Mouse (Mus musculus): ENCODE measurements around the gene Lysmd2. TPM values are rescaled to one million over a fixed set of nuclear protein-coding genes. Genes with fewer than 3 reads are reported as not detected.

The Lysmd2 gene
- polyA plus RNA-seq, 1 experiment: 11.1 TPM

DNA sequence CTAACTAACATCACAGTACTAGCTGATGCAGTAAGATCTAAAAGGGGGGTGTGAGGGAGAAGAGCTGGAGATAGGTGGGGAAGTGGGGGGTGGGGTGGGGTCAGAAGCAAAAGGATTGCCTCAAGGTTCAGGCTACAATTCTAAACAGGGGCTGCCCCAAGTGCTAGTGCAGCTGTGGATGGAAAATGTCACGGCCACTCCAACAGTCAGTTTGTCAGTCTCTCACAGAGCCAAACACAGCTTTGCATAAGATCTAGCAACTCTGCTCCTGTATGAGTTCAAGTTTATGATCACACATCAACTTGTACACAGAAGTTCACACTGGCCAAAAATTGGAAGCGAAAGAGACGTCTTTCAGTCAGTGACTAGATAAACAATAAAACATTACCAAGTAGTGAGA, 4.1 kb upstream of the Lysmd2 start:
- Histone ChIP-seq H3K4me3 (ENCODE audit: insufficient read depth, poor library complexity, severe bottlenecking) (no peak overlapping the region), H3K79me3 (ENCODE audit: low read depth) (no peaks in the 10 kb centered on the region), H3K79me2 (ENCODE audit: control insufficient read depth, insufficient read depth) (peaks cover 2% of the 10 kb centered on the region), H3ac (ENCODE audit: control insufficient read depth, insufficient read length, low read depth) (no peak overlapping the region), H3K27me3 (ENCODE audit: control insufficient read depth, insufficient read depth, insufficient read length) (no peaks in the 10 kb centered on the region), H3K36me3 (ENCODE audit: control insufficient read depth, insufficient read depth) (no peaks in the 10 kb centered on the region)
- no peak for TF ChIP-seq USF1 (IDR thresholded peaks at IDR 0.05; ENCODE audit: low read depth)

DNA sequence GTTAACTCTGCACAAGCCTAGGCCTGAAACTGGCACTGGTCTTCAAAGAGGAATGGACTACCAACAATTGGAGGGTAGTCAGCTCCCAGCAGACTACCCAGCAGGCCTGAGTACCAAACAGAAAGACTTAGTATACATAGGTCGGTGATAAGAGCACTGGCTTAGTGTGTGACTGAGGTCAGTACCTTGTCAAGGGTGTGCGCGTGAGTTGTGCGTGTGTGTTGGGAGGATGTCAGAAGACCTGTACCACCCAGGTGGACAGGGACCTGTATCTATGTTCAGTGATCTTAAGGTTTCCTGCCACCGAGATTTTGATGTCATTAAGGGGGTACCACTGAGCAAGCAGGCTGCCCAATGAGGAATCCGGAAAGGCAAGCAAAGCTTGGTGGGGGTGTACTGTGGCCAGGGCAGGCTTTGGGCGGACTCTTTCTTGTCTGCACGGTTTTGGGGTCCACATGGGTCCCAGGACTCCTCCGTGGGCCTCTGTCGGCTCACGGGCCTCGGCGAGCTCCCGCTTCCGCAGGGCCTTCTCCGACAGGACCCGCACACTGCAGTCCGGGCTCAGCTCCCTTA, 472 bp upstream of the Lysmd2 start:
- no peak for TF ChIP-seq FOSL1 (IDR thresholded peaks at IDR 0.05; ENCODE audit: insufficient read depth, low read length, poor library complexity, severe bottlenecking)
- TF ChIP-seq MYOD1 (IDR thresholded peaks at IDR 0.05; ENCODE audit: control insufficient read depth, insufficient read length, low read depth): no peak
- TF ChIP-seq MYOG (IDR thresholded peaks at IDR 0.05; ENCODE audit: control insufficient read depth, extremely low read depth, insufficient read length): no peak
- TF ChIP-seq USF1 (IDR thresholded peaks at IDR 0.05; ENCODE audit: low read depth): no peak
- no peak for TF ChIP-seq CEBPB (IDR thresholded peaks at IDR 0.05; ENCODE audit: low read depth)
- no peak for TF ChIP-seq CTCF (IDR thresholded peaks at IDR 0.05; ENCODE audit: control insufficient read depth, insufficient read depth, insufficient read length)
- no peak for TF ChIP-seq MAX (IDR thresholded peaks at IDR 0.05)
- no peaks in the 10 kb centered on the region for H3K27me3 ChIP-seq (ENCODE audit: control insufficient read depth, insufficient read depth, insufficient read length)
- peak overlapping the region; percentile 34 for H3K4me3 ChIP-seq (ENCODE audit: insufficient read depth, poor library complexity, severe bottlenecking)
- peaks cover 5% of the 10 kb centered on the region for H3K79me3 ChIP-seq (ENCODE audit: low read depth)
- H3ac ChIP-seq (ENCODE audit: control insufficient read depth, insufficient read length, low read depth): no peak overlapping the region
- H3K36me3 ChIP-seq (ENCODE audit: control insufficient read depth, insufficient read depth): no peaks in the 10 kb centered on the region
- peaks cover 25% of the 10 kb centered on the region for H3K79me2 ChIP-seq (ENCODE audit: control insufficient read depth, insufficient read depth)

DNA sequence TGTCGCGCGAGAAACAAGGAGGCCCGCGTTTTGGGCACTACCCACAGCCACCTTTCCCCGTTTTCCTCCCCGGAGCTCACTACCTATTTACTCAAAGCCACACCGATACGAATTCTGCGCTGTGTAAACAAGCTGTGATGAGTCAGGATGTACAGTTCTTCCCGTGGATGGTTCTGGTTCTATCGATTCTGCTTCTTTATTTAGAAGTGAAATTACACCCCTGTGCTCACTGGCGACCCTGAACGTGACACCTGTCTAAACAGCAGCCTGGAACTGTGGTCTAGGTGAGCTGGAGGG, 715 bp downstream of the Lysmd2 start:
- Histone ChIP-seq H3K4me3 (ENCODE audit: insufficient read depth, poor library complexity, severe bottlenecking) (peak overlapping the region; percentile 34), H3K27me3 (ENCODE audit: control insufficient read depth, insufficient read depth, insufficient read length) (no peaks in the 10 kb centered on the region)
- TF ChIP-seq CEBPB (IDR thresholded peaks at IDR 0.05; ENCODE audit: low read depth) (no peak), CTCF (IDR thresholded peaks at IDR 0.05; ENCODE audit: control insufficient read depth, insufficient read depth, insufficient read length) (no peak), MYOG (IDR thresholded peaks at IDR 0.05; ENCODE audit: control insufficient read depth, extremely low read depth, insufficient read length) (no peak), USF1 (IDR thresholded peaks at IDR 0.05; ENCODE audit: low read depth) (no peak), FOSL1 (IDR thresholded peaks at IDR 0.05; ENCODE audit: insufficient read depth, low read length, poor library complexity, severe bottlenecking) (no peak), MAX (IDR thresholded peaks at IDR 0.05) (no peak), MYOD1 (IDR thresholded peaks at IDR 0.05; ENCODE audit: control insufficient read depth, insufficient read length, low read depth) (no peak)

GRCm38 (mm10) chr9:75630823-75631454, 5.4 kb downstream of the Lysmd2 start:
- Histone ChIP-seq H3K79me3 (ENCODE audit: low read depth) (peaks cover 5% of the 10 kb centered on the region), H3K79me2 (ENCODE audit: control insufficient read depth, insufficient read depth) (peaks cover 25% of the 10 kb centered on the region), H3K36me3 (ENCODE audit: control insufficient read depth, insufficient read depth) (no peaks in the 10 kb centered on the region), H3ac (ENCODE audit: control insufficient read depth, insufficient read length, low read depth) (no peak overlapping the region), H3K27me3 (ENCODE audit: control insufficient read depth, insufficient read depth, insufficient read length) (no peaks in the 10 kb centered on the region), H3K4me3 (ENCODE audit: insufficient read depth, poor library complexity, severe bottlenecking) (no peak overlapping the region)
- TF ChIP-seq USF1 (IDR thresholded peaks at IDR 0.05; ENCODE audit: low read depth): no peak
- no peak for TF ChIP-seq FOSL1 (IDR thresholded peaks at IDR 0.05; ENCODE audit: insufficient read depth, low read length, poor library complexity, severe bottlenecking)
- no peak for TF ChIP-seq MYOD1 (IDR thresholded peaks at IDR 0.05; ENCODE audit: control insufficient read depth, insufficient read length, low read depth)
- TF ChIP-seq CTCF (IDR thresholded peaks at IDR 0.05; ENCODE audit: control insufficient read depth, insufficient read depth, insufficient read length): no peak
- TF ChIP-seq MAX (IDR thresholded peaks at IDR 0.05): no peak

More for the DNA sequence above, 715 bp downstream of the Lysmd2 start:
- Histone ChIP-seq H3K79me3 (ENCODE audit: low read depth) (peaks cover 5% of the 10 kb centered on the region), H3K36me3 (ENCODE audit: control insufficient read depth, insufficient read depth) (no peaks in the 10 kb centered on the region), H3K79me2 (ENCODE audit: control insufficient read depth, insufficient read depth) (peaks cover 25% of the 10 kb centered on the region), H3ac (ENCODE audit: control insufficient read depth, insufficient read length, low read depth) (no peak overlapping the region)

GRCm38 (mm10) chr9:75632111-75632510, 6.6 kb downstream of the Lysmd2 start:
- no peak overlapping the region for H3K4me3 ChIP-seq (ENCODE audit: insufficient read depth, poor library complexity, severe bottlenecking)
- TF ChIP-seq CTCF (IDR thresholded peaks at IDR 0.05; ENCODE audit: control insufficient read depth, insufficient read depth, insufficient read length): no peak
- no peak for TF ChIP-seq USF1 (IDR thresholded peaks at IDR 0.05; ENCODE audit: low read depth)
- TF ChIP-seq MAX (IDR thresholded peaks at IDR 0.05): no peak
- no peak for TF ChIP-seq CEBPB (IDR thresholded peaks at IDR 0.05; ENCODE audit: low read depth)
- TF ChIP-seq MYOD1 (IDR thresholded peaks at IDR 0.05; ENCODE audit: control insufficient read depth, insufficient read length, low read depth): no peak
- TF ChIP-seq FOSL1 (IDR thresholded peaks at IDR 0.05; ENCODE audit: insufficient read depth, low read length, poor library complexity, severe bottlenecking): no peak
- no peak overlapping the region for H3ac ChIP-seq (ENCODE audit: control insufficient read depth, insufficient read length, low read depth)
- H3K27me3 ChIP-seq (ENCODE audit: control insufficient read depth, insufficient read depth, insufficient read length): no peaks in the 10 kb centered on the region
- peaks cover 5% of the 10 kb centered on the region for H3K79me3 ChIP-seq (ENCODE audit: low read depth)
- no peaks in the 10 kb centered on the region for H3K36me3 ChIP-seq (ENCODE audit: control insufficient read depth, insufficient read depth)
- H3K79me2 ChIP-seq (ENCODE audit: control insufficient read depth, insufficient read depth): peaks cover 16% of the 10 kb centered on the region

DNA sequence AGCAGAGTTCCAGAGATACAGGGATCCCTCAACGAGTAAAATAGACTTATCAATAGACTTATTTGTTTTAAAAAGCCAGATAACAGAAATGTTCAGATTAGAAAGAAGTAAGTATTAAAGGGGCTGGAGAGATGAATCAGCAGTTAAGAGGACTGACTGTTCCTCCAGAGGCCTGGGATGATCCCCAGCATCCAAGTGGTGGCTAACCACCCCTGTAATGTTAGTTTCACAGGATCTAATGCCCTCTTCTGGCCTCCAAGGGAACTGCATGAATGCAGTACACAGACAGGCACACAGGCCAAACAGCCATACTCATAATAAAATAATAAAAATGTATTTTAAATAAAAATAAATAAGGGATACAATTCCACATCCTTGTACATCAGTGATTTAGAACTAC, 7.4 kb downstream of the Lysmd2 start:
- Histone ChIP-seq H3K4me3 (ENCODE audit: insufficient read depth, poor library complexity, severe bottlenecking) (no peak overlapping the region), H3K27me3 (ENCODE audit: control insufficient read depth, insufficient read depth, insufficient read length) (no peaks in the 10 kb centered on the region), H3K36me3 (ENCODE audit: control insufficient read depth, insufficient read depth) (no peaks in the 10 kb centered on the region), H3K79me2 (ENCODE audit: control insufficient read depth, insufficient read depth) (peaks cover 12% of the 10 kb centered on the region), H3ac (ENCODE audit: control insufficient read depth, insufficient read length, low read depth) (no peak overlapping the region), H3K79me3 (ENCODE audit: low read depth) (peaks cover 5% of the 10 kb centered on the region)
- TF ChIP-seq CEBPB (IDR thresholded peaks at IDR 0.05; ENCODE audit: low read depth) (no peak), CTCF (IDR thresholded peaks at IDR 0.05; ENCODE audit: control insufficient read depth, insufficient read depth, insufficient read length) (no peak), USF1 (IDR thresholded peaks at IDR 0.05; ENCODE audit: low read depth) (no peak), MYOD1 (IDR thresholded peaks at IDR 0.05; ENCODE audit: control insufficient read depth, insufficient read length, low read depth) (no peak), FOSL1 (IDR thresholded peaks at IDR 0.05; ENCODE audit: insufficient read depth, low read length, poor library complexity, severe bottlenecking) (no peak), MAX (IDR thresholded peaks at IDR 0.05) (no peak), MYOG (IDR thresholded peaks at IDR 0.05; ENCODE audit: control insufficient read depth, extremely low read depth, insufficient read length) (no peak)
